Mouse (Mus musculus): ENCODE measurements around the gene Card10. TPM values are rescaled to one million over a fixed set of nuclear protein-coding genes. Genes with fewer than 3 reads are reported as not detected.

The Card10 gene
- polyA plus RNA-seq, 1 experiment from 2014 or later = 6.1 TPM

- Histone ChIP-seq H3K9ac (ENCODE audit: low read length) (peak overlapping the region; percentile 60), H3K9me3 (ENCODE audit: control insufficient read depth, low read length) (no peaks in the 10 kb centered on the region), H3K4me3 (ENCODE audit: low read length) (no peak overlapping the region), H3K4me2 (ENCODE audit: low read depth, low read length) (no peak overlapping the region), H3K36me3 (ENCODE audit: control insufficient read depth, insufficient read depth, low read length) (no peaks in the 10 kb centered on the region), H3K4me1 (replicated peaks; ENCODE audit: control insufficient read depth, insufficient read depth, low read length) (peaks cover 79% of the 10 kb centered on the region), H3K27ac (ENCODE audit: low read length) (peak overlapping the region; percentile 97), H3K27me3 (ENCODE audit: control insufficient read depth, insufficient read depth, low read depth, low read length) (no peaks in the 10 kb centered on the region)
- 10% methylated on average over 8 of the region's 8 CpGs for WGBS
- ATAC-seq (ENCODE audit: low read depth) = peak; percentile 3
These were observed 33.3 kb upstream of the Card10 start for GRCm38 (mm10) chr15:78836086-78836621.

GRCm38 (mm10) chr15:78835200-78836085 lies 32.6 kb upstream of the Card10 start:
- no peaks in the 10 kb centered on the region for H3K27me3 ChIP-seq (ENCODE audit: control insufficient read depth, insufficient read depth, low read depth, low read length)
- peak overlapping the region; percentile 97 for H3K27ac ChIP-seq (ENCODE audit: low read length)
- H3K9ac ChIP-seq (ENCODE audit: low read length) = peak overlapping the region; percentile 60
- no peak overlapping the region for H3K4me3 ChIP-seq (ENCODE audit: low read length)
- H3K4me2 ChIP-seq (ENCODE audit: low read depth, low read length) = 0 out of 2 replicates have a peak overlapping the region, but pooled peaks have one; percentile 18
- H3K9me3 ChIP-seq (ENCODE audit: control insufficient read depth, low read length) = no peaks in the 10 kb centered on the region
- peak; percentile 13 for ATAC-seq (ENCODE audit: low read depth)
- 13% methylated on average over 12 of the region's 12 CpGs for WGBS
- peaks cover 77% of the 10 kb centered on the region for H3K4me1 ChIP-seq (replicated peaks; ENCODE audit: control insufficient read depth, insufficient read depth, low read length)
- no peaks in the 10 kb centered on the region for H3K36me3 ChIP-seq (ENCODE audit: control insufficient read depth, insufficient read depth, low read length)

DNA sequence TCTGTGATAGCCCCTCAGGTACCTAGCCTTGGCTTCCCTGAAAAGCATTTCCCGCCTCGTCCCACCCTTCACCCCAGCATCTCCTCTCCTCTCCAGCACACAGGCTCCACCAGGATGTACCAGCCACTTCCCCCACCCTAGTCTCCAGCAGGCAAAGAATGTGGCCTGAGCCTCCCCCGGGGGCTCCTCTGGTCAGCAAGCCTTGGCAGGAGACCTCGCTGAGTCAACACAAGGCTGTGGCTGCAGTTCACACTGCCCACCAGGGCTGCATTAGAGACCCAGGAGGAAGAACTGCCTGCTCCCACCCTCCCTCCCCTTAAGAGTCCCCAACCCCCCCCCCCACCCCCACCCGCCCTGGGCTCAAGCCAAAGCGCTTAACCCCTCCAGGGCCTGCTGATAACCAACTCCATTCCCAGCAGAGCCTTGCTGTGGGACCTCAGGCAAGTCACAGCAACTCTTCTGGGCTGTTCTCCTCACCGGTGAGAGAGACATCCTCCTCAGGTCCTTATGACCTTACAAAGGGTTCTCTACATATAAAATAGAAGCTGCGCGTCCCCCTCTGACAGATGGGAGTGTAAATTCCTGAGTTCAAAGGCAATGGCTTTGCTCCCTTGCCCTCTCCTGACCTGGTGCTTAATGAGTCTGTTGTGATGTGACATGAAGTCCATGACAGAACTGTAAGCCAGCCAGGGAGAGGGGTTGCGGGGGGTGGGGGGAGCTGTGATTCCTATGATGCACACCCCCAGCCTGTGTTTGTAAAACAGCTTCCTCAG lies 31.6 kb upstream of the Card10 start:
- 12% methylated on average over 10 of the region's 10 CpGs for WGBS
- peak overlapping the region; percentile 18; the same call in 1 of the 2 replicates for H3K4me2 ChIP-seq (ENCODE audit: low read depth, low read length)
- no peaks in the 10 kb centered on the region for H3K27me3 ChIP-seq (ENCODE audit: control insufficient read depth, insufficient read depth, low read depth, low read length)
- peak overlapping the region; percentile 60 for H3K9ac ChIP-seq (ENCODE audit: low read length)
- no peaks in the 10 kb centered on the region for H3K36me3 ChIP-seq (ENCODE audit: control insufficient read depth, insufficient read depth, low read length)
- H3K4me1 ChIP-seq (replicated peaks; ENCODE audit: control insufficient read depth, insufficient read depth, low read length) = peaks cover 67% of the 10 kb centered on the region
- no peak overlapping the region for H3K4me3 ChIP-seq (ENCODE audit: low read length)
- ATAC-seq (ENCODE audit: low read depth) = peak; percentile 40
- no peaks in the 10 kb centered on the region for H3K9me3 ChIP-seq (ENCODE audit: control insufficient read depth, low read length)
- peak overlapping the region; percentile 97 for H3K27ac ChIP-seq (ENCODE audit: low read length)

- 87% methylated on average over 3 of the region's 3 CpGs for WGBS
- Histone ChIP-seq H3K4me1 (replicated peaks; ENCODE audit: control insufficient read depth, insufficient read depth, low read length) (peaks cover 63% of the 10 kb centered on the region), H3K4me3 (ENCODE audit: low read length) (no peak overlapping the region), H3K4me2 (ENCODE audit: low read depth, low read length) (no peak overlapping the region), H3K9me3 (ENCODE audit: control insufficient read depth, low read length) (no peaks in the 10 kb centered on the region), H3K9ac (ENCODE audit: low read length) (peak overlapping the region; percentile 63; the same call in 1 of the 2 replicates), H3K36me3 (ENCODE audit: control insufficient read depth, insufficient read depth, low read length) (no peaks in the 10 kb centered on the region), H3K27ac (ENCODE audit: low read length) (peak overlapping the region; percentile 97), H3K27me3 (ENCODE audit: control insufficient read depth, insufficient read depth, low read depth, low read length) (no peaks in the 10 kb centered on the region)
- no peak for ATAC-seq (ENCODE audit: low read depth)
These were observed 30.7 kb upstream of the Card10 start for GRCm38 (mm10) chr15:78833582-78833981.

- no peaks in the 10 kb centered on the region for H3K27me3 ChIP-seq (ENCODE audit: control insufficient read depth, insufficient read depth, low read depth, low read length)
- no peaks in the 10 kb centered on the region for H3K36me3 ChIP-seq (ENCODE audit: control insufficient read depth, insufficient read depth, low read length)
- ATAC-seq (ENCODE audit: low read depth) = peak; percentile 74
- peak overlapping the region; percentile 97 for H3K27ac ChIP-seq (ENCODE audit: low read length)
- peak overlapping the region; percentile 51 for H3K4me2 ChIP-seq (ENCODE audit: low read depth, low read length)
- H3K9me3 ChIP-seq (ENCODE audit: control insufficient read depth, low read length) = no peaks in the 10 kb centered on the region
- H3K4me1 ChIP-seq (replicated peaks; ENCODE audit: control insufficient read depth, insufficient read depth, low read length) = peaks cover 68% of the 10 kb centered on the region
- H3K9ac ChIP-seq (ENCODE audit: low read length) = peak overlapping the region; percentile 63
- H3K4me3 ChIP-seq (ENCODE audit: low read length) = peak overlapping the region; percentile 44; the same call in 1 of the 2 replicates
- 12% methylated on average over 14 of the region's 14 CpGs for WGBS
These were observed 29.9 kb upstream of the Card10 start for GRCm38 (mm10) chr15:78832701-78833123.

DNA sequence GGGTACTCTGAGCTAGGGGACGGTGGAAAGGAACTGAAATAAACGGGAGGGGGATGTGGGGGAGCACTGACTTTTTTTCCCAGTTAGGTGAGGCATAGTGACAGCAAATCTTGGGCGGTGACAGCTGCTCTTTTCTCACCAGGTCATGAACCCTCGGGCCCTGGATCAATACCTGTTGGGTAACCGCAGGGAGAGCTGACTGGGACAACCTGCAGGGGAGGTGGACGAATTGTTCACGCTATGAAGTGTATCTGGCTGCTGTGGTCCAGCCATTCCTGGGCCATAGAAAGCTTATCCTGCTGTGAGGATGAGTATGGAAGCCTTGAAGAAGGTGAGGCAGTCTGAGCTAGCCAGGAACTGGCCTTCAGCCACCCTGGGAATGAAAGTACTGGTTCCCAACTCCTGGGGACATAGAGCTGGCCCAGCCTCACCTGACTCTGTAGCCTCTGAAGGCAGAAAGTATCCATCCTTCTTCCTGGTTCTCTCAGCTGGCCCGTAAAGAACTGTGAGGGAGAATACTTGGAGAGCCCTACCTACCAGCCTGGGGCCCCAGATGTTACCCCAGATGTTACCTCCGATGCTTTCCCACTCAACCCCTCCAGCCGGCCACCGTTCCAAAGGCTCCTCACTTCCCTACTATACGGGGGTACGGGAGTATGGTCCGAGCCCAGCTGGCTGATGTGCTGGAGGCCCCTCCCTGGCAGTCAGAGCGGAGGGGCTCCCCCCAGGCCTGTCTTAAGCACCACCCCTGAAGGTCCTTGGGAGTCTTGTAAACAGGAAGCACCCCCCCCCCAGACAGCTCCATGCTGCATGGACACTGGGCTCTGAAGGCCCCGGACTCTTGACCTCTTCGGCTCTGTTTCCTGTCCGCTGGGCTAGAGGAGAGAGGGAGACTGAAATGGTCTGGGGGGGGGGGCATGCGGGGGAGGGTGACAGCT lies 29.1 kb upstream of the Card10 start:
- Histone ChIP-seq H3K4me3 (ENCODE audit: low read length) (peak overlapping the region; percentile 44), H3K27me3 (ENCODE audit: control insufficient read depth, insufficient read depth, low read depth, low read length) (no peaks in the 10 kb centered on the region), H3K36me3 (ENCODE audit: control insufficient read depth, insufficient read depth, low read length) (no peaks in the 10 kb centered on the region), H3K9me3 (ENCODE audit: control insufficient read depth, low read length) (no peaks in the 10 kb centered on the region), H3K4me1 (replicated peaks; ENCODE audit: control insufficient read depth, insufficient read depth, low read length) (peaks cover 68% of the 10 kb centered on the region), H3K4me2 (ENCODE audit: low read depth, low read length) (peak overlapping the region; percentile 51), H3K9ac (ENCODE audit: low read length) (peak overlapping the region; percentile 63), H3K27ac (ENCODE audit: low read length) (peak overlapping the region; percentile 97)
- peak; percentile 81 for ATAC-seq (ENCODE audit: low read depth)
- 34% methylated on average over 18 of the region's 19 CpGs for WGBS

DNA sequence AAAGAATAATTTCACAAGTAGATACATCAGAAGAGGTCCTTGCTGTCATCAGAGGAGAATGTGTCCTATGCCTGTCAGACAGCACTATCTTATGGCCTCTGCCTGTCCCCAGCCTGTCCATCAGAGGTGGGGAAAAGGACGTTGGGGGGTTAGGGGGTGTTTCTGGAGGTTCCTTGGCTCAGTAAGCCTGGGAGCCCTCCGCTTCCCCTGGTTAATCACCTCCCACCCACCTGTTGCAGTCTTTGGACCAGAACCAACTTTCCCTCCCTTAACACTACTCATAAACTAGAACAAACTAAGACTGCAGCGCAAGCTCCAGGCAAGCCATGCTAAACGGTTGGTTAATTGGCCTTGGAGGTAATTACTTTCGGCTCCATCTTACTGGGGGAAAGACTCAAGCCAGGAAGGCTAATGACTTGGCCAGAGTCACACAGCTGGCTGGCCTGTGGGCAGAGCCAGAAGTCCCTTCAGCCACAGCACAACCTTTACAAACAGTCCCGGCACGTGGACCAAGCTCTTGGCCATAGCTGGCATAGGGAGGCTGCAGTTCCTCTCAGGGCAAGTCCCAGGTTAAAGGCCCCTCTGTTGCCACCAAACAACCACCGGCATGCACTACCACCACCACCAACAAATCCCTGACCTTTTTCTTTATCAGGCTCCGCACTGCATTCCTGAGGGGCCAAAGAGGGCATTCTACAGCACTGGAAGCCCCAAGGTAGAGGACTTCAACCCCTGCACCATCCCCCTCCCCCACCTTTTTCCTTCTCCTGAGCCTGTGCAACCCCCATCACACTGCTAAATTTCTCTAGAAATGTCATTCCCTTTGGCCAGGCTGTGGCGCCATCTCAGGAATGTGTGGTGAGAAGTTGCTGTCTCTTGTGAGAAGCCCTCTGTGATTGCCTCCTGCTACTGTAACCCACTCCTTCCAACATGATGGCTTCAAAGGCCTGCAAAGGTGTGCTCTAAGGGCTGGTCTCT lies 28.2 kb upstream of the Card10 start:
- Histone ChIP-seq H3K27me3 (ENCODE audit: control insufficient read depth, insufficient read depth, low read depth, low read length) (no peaks in the 10 kb centered on the region), H3K4me2 (ENCODE audit: low read depth, low read length) (peak overlapping the region; percentile 51), H3K27ac (ENCODE audit: low read length) (peak overlapping the region; percentile 97), H3K36me3 (ENCODE audit: control insufficient read depth, insufficient read depth, low read length) (no peaks in the 10 kb centered on the region), H3K9ac (ENCODE audit: low read length) (peak overlapping the region; percentile 63), H3K4me3 (ENCODE audit: low read length) (no peak overlapping the region), H3K9me3 (ENCODE audit: control insufficient read depth, low read length) (no peaks in the 10 kb centered on the region), H3K4me1 (replicated peaks; ENCODE audit: control insufficient read depth, insufficient read depth, low read length) (peaks cover 59% of the 10 kb centered on the region)
- WGBS = 47% methylated on average over 10 of the region's 10 CpGs
- no peak for ATAC-seq (ENCODE audit: low read depth)

GRCm38 (mm10) chr15:78829636-78830035 lies 26.8 kb upstream of the Card10 start:
- Histone ChIP-seq H3K9ac (ENCODE audit: low read length) (no peak overlapping the region), H3K4me3 (ENCODE audit: low read length) (no peak overlapping the region), H3K4me2 (ENCODE audit: low read depth, low read length) (no peak overlapping the region), H3K4me1 (replicated peaks; ENCODE audit: control insufficient read depth, insufficient read depth, low read length) (peaks cover 45% of the 10 kb centered on the region), H3K27me3 (ENCODE audit: control insufficient read depth, insufficient read depth, low read depth, low read length) (no peaks in the 10 kb centered on the region), H3K27ac (ENCODE audit: low read length) (no peak overlapping the region), H3K36me3 (ENCODE audit: control insufficient read depth, insufficient read depth, low read length) (no peaks in the 10 kb centered on the region), H3K9me3 (ENCODE audit: control insufficient read depth, low read length) (no peaks in the 10 kb centered on the region)
- WGBS = 76% methylated on average over 1 of the region's 1 CpGs
- no peak for ATAC-seq (ENCODE audit: low read depth)
